Mouse (Mus musculus): ENCODE measurements around the gene Cyba. TPM values are rescaled to one million over a fixed set of nuclear protein-coding genes. Genes with fewer than 3 reads are reported as not detected.

Cyba gene
- polyA plus RNA-seq, 1 experiment from 2014 or later = 160 TPM

GRCm38 (mm10) chr8:122375320-122375719, 57.4 kb downstream of the Cyba start:
- no peak for ATAC-seq
- H3K9ac ChIP-seq = peak overlapping the region; percentile 71
- H3K27me3 ChIP-seq (replicated peaks) = no peaks in the 10 kb centered on the region
- H3K36me3 ChIP-seq = peaks cover 28% of the 10 kb centered on the region
- H3K4me3 ChIP-seq = peak overlapping the region; percentile 90
- H3K4me2 ChIP-seq = peak overlapping the region; percentile 81
- peaks cover 54% of the 10 kb centered on the region for H3K4me1 ChIP-seq
- no peaks in the 10 kb centered on the region for H3K9me3 ChIP-seq (replicated peaks)
- WGBS (ENCODE audit: insufficient replicate concordance) = 72% methylated on average over 7 of the region's 7 CpGs
- H3K27ac ChIP-seq = no peak overlapping the region

Small RNAs within 50 kb of the gene (microRNA-seq; reads per million reads assigned to microRNA genes)
- gene Gm24366 = not detected

Other genes starting within 250 kb of the Cyba start
- 27.6 and 28.4 TPM in 2 replicates for gene Zfpm1, start 150.8 kb downstream of the Cyba start, polyA plus RNA-seq (2016; fragmentation: Nextera tagmentation; extraction: Ambion mirVana)
- not detected in 2 replicates for gene Trhr2, start 72.2 kb downstream of the Cyba start, polyA plus RNA-seq (2016; fragmentation: Nextera tagmentation; extraction: Ambion mirVana)
- gene Zc3h18, start 56.3 kb downstream of the Cyba start, polyA plus RNA-seq (2016; fragmentation: Nextera tagmentation; extraction: Ambion mirVana) = 48.7 and 49.1 TPM in 2 replicates
- gene Il17c, start 10.9 kb downstream of the Cyba start, polyA plus RNA-seq (2016; fragmentation: Nextera tagmentation; extraction: Ambion mirVana) = not detected in 2 replicates
- 29.3 and 31.4 TPM in 2 replicates for gene Mvd, start 10.5 kb upstream of the Cyba start, polyA plus RNA-seq (2016; fragmentation: Nextera tagmentation; extraction: Ambion mirVana)
- gene Snai3, start 27.8 kb upstream of the Cyba start, polyA plus RNA-seq (2016; fragmentation: Nextera tagmentation; extraction: Ambion mirVana) = 0.18 and 0.36 TPM in 2 replicates
- gene Rnf166, start 43.1 kb upstream of the Cyba start, polyA plus RNA-seq (2016; fragmentation: Nextera tagmentation; extraction: Ambion mirVana) = 16.6 and 17.3 TPM in 2 replicates
- 37.1 and 38.7 TPM in 2 replicates for gene Ctu2, start 43.2 kb upstream of the Cyba start, polyA plus RNA-seq (2016; fragmentation: Nextera tagmentation; extraction: Ambion mirVana)
- 21.7 and 24.4 TPM in 2 replicates for gene Piezo1, start 118.4 kb upstream of the Cyba start, polyA plus RNA-seq (2016; fragmentation: Nextera tagmentation; extraction: Ambion mirVana)
- gene Cdt1, start 135.1 kb upstream of the Cyba start, polyA plus RNA-seq (2016; fragmentation: Nextera tagmentation; extraction: Ambion mirVana) = 65.7 and 66.8 TPM in 2 replicates
- gene Aprt, start 144.0 kb upstream of the Cyba start, polyA plus RNA-seq (2016; fragmentation: Nextera tagmentation; extraction: Ambion mirVana) = 226 and 253 TPM in 2 replicates
- 4.6 TPM in 2 replicates for gene Galns, start 178.5 kb upstream of the Cyba start, polyA plus RNA-seq (2016; fragmentation: Nextera tagmentation; extraction: Ambion mirVana)
- gene Trappc2l, start 178.7 kb upstream of the Cyba start, polyA plus RNA-seq (2016; fragmentation: Nextera tagmentation; extraction: Ambion mirVana) = 27.2 and 30.0 TPM in 2 replicates
- gene Pabpn1l, start 189.8 kb upstream of the Cyba start, polyA plus RNA-seq (2016; fragmentation: Nextera tagmentation; extraction: Ambion mirVana) = not detected in 2 replicates

Measured in liver, embryonic 12.5 days (tissue).